Mouse (Mus musculus) limb, embryonic 13.5 days (tissue): Measurements from ENCODE around the gene Cacnb3. TPM values are rescaled to one million over a fixed set of nuclear protein-coding genes. Genes with fewer than 3 reads are reported as not detected.

Experiments
- ATAC-seq: fragments of 200-750 bp; cut with Nextera tagmentation; 2 replicates; pipeline ENCODE4 v1.8.0; 2017; ENCODE audit warnings: low read depth, moderate number of reproducible peaks, moderate TSS enrichment; ENCODE audit not compliant: low FRiP score
- H3K27ac ChIP-seq: fragments of 300-500 bp; sonication (generic); 2 replicates; pipeline ENCODE4 v1.5.1; 2015; ENCODE audit warnings: inconsistent platforms, mild to moderate bottlenecking, moderate library complexity
- H3K27me3 ChIP-seq: fragments of 300-500 bp; sonication (generic); 2 replicates; pipeline ENCODE4 v1.6.1; 2015; ENCODE audit warnings: mild to moderate bottlenecking, inconsistent platforms
- H3K36me3 ChIP-seq: fragments of 300-500 bp; sonication (generic); 2 replicates; pipeline ENCODE4 v1.6.1; 2015; ENCODE audit warnings: inconsistent platforms, mild to moderate bottlenecking, moderate library complexity
- H3K4me1 ChIP-seq: fragments of 300-500 bp; sonication (generic); 2 replicates; pipeline ENCODE4 v1.6.1; 2015; ENCODE audit warnings: inconsistent platforms
- H3K4me2 ChIP-seq: fragments of 300-500 bp; sonication (generic); replicated peaks from 2 replicates; pipeline ENCODE4 v1.6.1; 2015; ENCODE audit warnings: inconsistent platforms, mild to moderate bottlenecking, moderate library complexity
- H3K4me3 ChIP-seq: fragments of 300-500 bp; sonication (generic); 2 replicates; pipeline ENCODE4 v1.5.1; 2015; ENCODE audit warnings: moderate library complexity, mild to moderate bottlenecking, inconsistent platforms
- H3K9ac ChIP-seq: fragments of 300-500 bp; sonication (generic); 2 replicates; pipeline ENCODE4 v1.6.1; 2015; ENCODE audit warnings: mild to moderate bottlenecking, inconsistent platforms
- H3K9me3 ChIP-seq: fragments of 300-500 bp; sonication (generic); 2 replicates; pipeline ENCODE4 v1.6.1; 2016; ENCODE audit warnings: inconsistent platforms
- WGBS: fragments of 180-500 bp; shearing (Covaris S2); methylation state at CpG from one replicate; pipeline ENCODE4 v1.1.7; 2015; 5-methylcytosine and 5-hydroxymethylcytosine counted together
- polyA plus RNA-seq: library from polyadenylated mRNA; unstranded; fragments of >200 nt; fragmentation: Nextera tagmentation; extraction: Ambion mirVana; gene quantifications from 2 replicates; pipeline ENCODE4 v1.2.1, GENCODE M21; 2015

Gene Cacnb3
- polyA plus RNA-seq, 1 experiment from 2014 or later, result 48.2 TPM

GRCm38 (mm10) chr15:98644406-98644805 is 13.8 kb downstream of the Cacnb3 start:
- Histone ChIP-seq H3K4me3 (no peak overlapping the region), H3K27ac (no peak overlapping the region), H3K27me3 (no peaks in the 10 kb centered on the region), H3K4me1 (peaks cover 5% of the 10 kb centered on the region; the same call in 1 of the 2 replicates), H3K4me2 (no peak overlapping the region), H3K36me3 (peaks cover 99% of the 10 kb centered on the region), H3K9me3 (no peaks in the 10 kb centered on the region), H3K9ac (no peak overlapping the region)
- ATAC-seq, result no peak
- 88% methylated on average over 12 of the region's 12 CpGs for WGBS

- Histone ChIP-seq H3K36me3 (peaks cover 99% of the 10 kb centered on the region), H3K4me2 (no peak overlapping the region), H3K27me3 (no peaks in the 10 kb centered on the region), H3K9me3 (no peaks in the 10 kb centered on the region), H3K27ac (no peak overlapping the region), H3K4me3 (no peak overlapping the region), H3K9ac (no peak overlapping the region), H3K4me1 (no peaks in the 10 kb centered on the region)
- ATAC-seq, result no peak
- WGBS, result 91% methylated on average over 24 of the region's 24 CpGs
These were observed 14.7 kb downstream of the Cacnb3 start for GRCm38 (mm10) chr15:98645057-98646026.

GRCm38 (mm10) chr15:98646737-98647136 is 16.1 kb downstream of the Cacnb3 start:
- H3K4me3 ChIP-seq, result no peak overlapping the region
- 77% methylated on average over 8 of the region's 8 CpGs for WGBS
- no peak for ATAC-seq
- H3K36me3 ChIP-seq, result peaks cover 100% of the 10 kb centered on the region
- no peak overlapping the region for H3K27ac ChIP-seq
- H3K9me3 ChIP-seq, result no peaks in the 10 kb centered on the region
- H3K27me3 ChIP-seq, result no peaks in the 10 kb centered on the region
- no peak overlapping the region for H3K9ac ChIP-seq
- no peaks in the 10 kb centered on the region for H3K4me1 ChIP-seq
- H3K4me2 ChIP-seq, result no peak overlapping the region

GRCm38 (mm10) chr15:98647308-98647707 is 16.7 kb downstream of the Cacnb3 start:
- Histone ChIP-seq H3K36me3 (peaks cover 100% of the 10 kb centered on the region), H3K27ac (no peak overlapping the region), H3K9me3 (no peaks in the 10 kb centered on the region), H3K4me1 (no peaks in the 10 kb centered on the region), H3K4me3 (no peak overlapping the region), H3K4me2 (no peak overlapping the region), H3K9ac (no peak overlapping the region), H3K27me3 (no peaks in the 10 kb centered on the region)
- no peak for ATAC-seq
- WGBS, result 92% methylated on average over 10 of the region's 10 CpGs

- H3K4me2 ChIP-seq, result no peak overlapping the region
- no peak for ATAC-seq
- no peaks in the 10 kb centered on the region for H3K9me3 ChIP-seq
- no peak overlapping the region for H3K9ac ChIP-seq
- no peak overlapping the region for H3K4me3 ChIP-seq
- peaks cover 100% of the 10 kb centered on the region for H3K36me3 ChIP-seq
- no peaks in the 10 kb centered on the region for H3K4me1 ChIP-seq
- H3K27ac ChIP-seq, result no peak overlapping the region
- WGBS, result 87% methylated on average over 3 of the region's 3 CpGs
- no peaks in the 10 kb centered on the region for H3K27me3 ChIP-seq
These were observed 17.4 kb downstream of the Cacnb3 start for GRCm38 (mm10) chr15:98648071-98648470.

- H3K4me1 ChIP-seq, result no peaks in the 10 kb centered on the region
- H3K4me2 ChIP-seq, result no peak overlapping the region
- no peak overlapping the region for H3K4me3 ChIP-seq
- H3K36me3 ChIP-seq, result peaks cover 100% of the 10 kb centered on the region
- WGBS, result 90% methylated on average over 15 of the region's 15 CpGs
- no peaks in the 10 kb centered on the region for H3K9me3 ChIP-seq
- no peaks in the 10 kb centered on the region for H3K27me3 ChIP-seq
- H3K27ac ChIP-seq, result no peak overlapping the region
- H3K9ac ChIP-seq, result no peak overlapping the region
- no peak for ATAC-seq
These were observed 20.8 kb downstream of the Cacnb3 start for GRCm38 (mm10) chr15:98651431-98651830.

- no peak overlapping the region for H3K27ac ChIP-seq
- 94% methylated on average over 8 of the region's 8 CpGs for WGBS
- no peak overlapping the region for H3K9ac ChIP-seq
- H3K36me3 ChIP-seq, result peaks cover 100% of the 10 kb centered on the region
- no peaks in the 10 kb centered on the region for H3K9me3 ChIP-seq
- H3K27me3 ChIP-seq, result no peaks in the 10 kb centered on the region
- no peak overlapping the region for H3K4me3 ChIP-seq
- no peak for ATAC-seq
- H3K4me2 ChIP-seq, result no peak overlapping the region
- H3K4me1 ChIP-seq, result no peaks in the 10 kb centered on the region
These were observed 21.5 kb downstream of the Cacnb3 start for GRCm38 (mm10) chr15:98652174-98652573.

GRCm38 (mm10) chr15:98656982-98657751 is 26.5 kb downstream of the Cacnb3 start:
- Histone ChIP-seq H3K27ac (no peak overlapping the region), H3K9ac (no peak overlapping the region), H3K36me3 (peaks cover 84% of the 10 kb centered on the region), H3K4me2 (no peak overlapping the region), H3K4me3 (no peak overlapping the region), H3K9me3 (no peaks in the 10 kb centered on the region; the same call in 1 of the 2 replicates), H3K4me1 (peaks cover 16% of the 10 kb centered on the region), H3K27me3 (no peaks in the 10 kb centered on the region)
- 83% methylated on average over 15 of the region's 15 CpGs for WGBS
- no peak for ATAC-seq

GRCm38 (mm10) chr15:98662198-98662566 is 31.5 kb downstream of the Cacnb3 start:
- peak overlapping the region; percentile 78 for H3K4me2 ChIP-seq
- peak overlapping the region; percentile 95 for H3K9ac ChIP-seq
- H3K4me1 ChIP-seq, result peaks cover 16% of the 10 kb centered on the region
- no peak for ATAC-seq
- H3K4me3 ChIP-seq, result peak overlapping the region; percentile 85
- no peaks in the 10 kb centered on the region for H3K27me3 ChIP-seq
- peak overlapping the region; percentile 88 for H3K27ac ChIP-seq
- H3K9me3 ChIP-seq, result no peaks in the 10 kb centered on the region; the same call in 1 of the 2 replicates
- WGBS, result 2% methylated on average over 14 of the region's 14 CpGs
- peaks cover 34% of the 10 kb centered on the region for H3K36me3 ChIP-seq

GRCm38 (mm10) chr15:98662567-98663545 is 32.2 kb downstream of the Cacnb3 start, which contains the start of gene Ddx23:
Gene Ddx23 (minus strand): TSS chr15:98662894.
- Histone ChIP-seq H3K9me3 (no peaks in the 10 kb centered on the region), H3K4me3 (peak within 1 kb of the TSS; percentile 85), H3K27me3 (no peaks in the 10 kb centered on the region), H3K4me1 (peaks cover 16% of the 10 kb centered on the region), H3K4me2 (peak within 1 kb of the TSS; percentile 78), H3K27ac (peak within 1 kb of the TSS; percentile 88), H3K9ac (peak within 1 kb of the TSS; percentile 95), H3K36me3 (peaks cover 27% of the 10 kb centered on the region)
- 4% methylated on average over 48 of the region's 48 CpGs for WGBS
- ATAC-seq, result peak; percentile 95
